Mouse (Mus musculus): ENCODE results near the gene Gm44790. TPM values are rescaled to one million over a fixed set of nuclear protein-coding genes. Genes with fewer than 3 reads are reported as not detected.

Gene Gm44790
- polyA plus RNA-seq, 1 experiment from 2014 or later, result not detected

- H3K36me3 ChIP-seq, result no peaks in the 10 kb centered on the region
- no peaks in the 10 kb centered on the region for H3K27me3 ChIP-seq (replicated peaks)
- H3K4me3 ChIP-seq (replicated peaks), result no peak overlapping the region
- no peak overlapping the region for H3K9ac ChIP-seq
- 0 out of 2 replicates have a peak, but pooled peaks cover 3% of the 10 kb centered on the region for H3K4me1 ChIP-seq
- WGBS, result 93% methylated on average over 7 of the region's 7 CpGs
- no peak for ATAC-seq (ENCODE audit: insufficient read depth, low FRiP score, low read depth)
- no peak overlapping the region for H3K4me2 ChIP-seq
- no peak overlapping the region for H3K27ac ChIP-seq
- H3K9me3 ChIP-seq, result no peaks in the 10 kb centered on the region
Observed at GRCm38 (mm10) chr6:86494767-86495166, 68.3 kb downstream of the Gm44790 start.

Other genes with a start within 250 kb of the Gm44790 start
- 5.5 and 5.6 TPM in 2 replicates for gene Tgfa, start 231.4 kb upstream of the Gm44790 start, polyA plus RNA-seq (2015; fragmentation: Nextera tagmentation; extraction: Ambion mirVana)
- gene Fam136a, start 61.0 kb upstream of the Gm44790 start, polyA plus RNA-seq (2015; fragmentation: Nextera tagmentation; extraction: Ambion mirVana), result 124 and 134 TPM in 2 replicates
- gene Snrpg, start 55.4 kb upstream of the Gm44790 start, polyA plus RNA-seq (2015; fragmentation: Nextera tagmentation; extraction: Ambion mirVana), result 521 and 550 TPM in 2 replicates
- gene Pcyox1, start 29.5 kb upstream of the Gm44790 start, polyA plus RNA-seq (2015; fragmentation: Nextera tagmentation; extraction: Ambion mirVana), result 93.0 and 97.9 TPM in 2 replicates
- 158 and 167 TPM in 2 replicates for gene Tia1, start 22.4 kb upstream of the Gm44790 start, polyA plus RNA-seq (2015; fragmentation: Nextera tagmentation; extraction: Ambion mirVana)
- gene C87436, start 11.7 kb downstream of the Gm44790 start, polyA plus RNA-seq (2015; fragmentation: Nextera tagmentation; extraction: Ambion mirVana), result 20.9 and 24.9 TPM in 2 replicates
- gene Pcbp1, start 99.7 kb downstream of the Gm44790 start, polyA plus RNA-seq (2015; fragmentation: Nextera tagmentation; extraction: Ambion mirVana), result 518 and 529 TPM in 2 replicates
- gene Asprv1, start 201.5 kb downstream of the Gm44790 start, polyA plus RNA-seq (2015; fragmentation: Nextera tagmentation; extraction: Ambion mirVana), result 30.9 and 104 TPM in 2 replicates
- gene Mxd1, start 242.5 kb downstream of the Gm44790 start, polyA plus RNA-seq (2015; fragmentation: Nextera tagmentation; extraction: Ambion mirVana), result 15.1 and 18.6 TPM in 2 replicates